Mouse (Mus musculus) kidney, embryonic 15.5 days (tissue): Measurements from ENCODE around the gene Kif19a. TPM values are rescaled to one million over a fixed set of nuclear protein-coding genes. Genes with fewer than 3 reads are reported as not detected.

Experiments
- ATAC-seq: fragments of 200-750 bp; cut with Nextera tagmentation; replicated peaks from 2 replicates; pipeline ENCODE4 v1.8.0; 2017; ENCODE audit warnings: moderate TSS enrichment; ENCODE audit not compliant: low FRiP score
- H3K27ac ChIP-seq: fragments of 300-500 bp; sonication (generic); 2 replicates; pipeline ENCODE4 v1.5.1; 2015; ENCODE audit warnings: mild to moderate bottlenecking, inconsistent platforms
- H3K27me3 ChIP-seq: fragments of 300-500 bp; sonication (generic); 2 replicates; pipeline ENCODE4 v1.6.1; 2015; ENCODE audit warnings: inconsistent platforms
- H3K36me3 ChIP-seq: fragments of 300-500 bp; sonication (generic); 2 replicates; pipeline ENCODE4 v1.6.1; 2015; ENCODE audit warnings: inconsistent platforms
- H3K4me1 ChIP-seq: fragments of 300-500 bp; sonication (generic); 2 replicates; pipeline ENCODE4 v1.6.1; 2015; ENCODE audit warnings: inconsistent platforms
- H3K4me2 ChIP-seq: fragments of 300-500 bp; sonication (generic); 2 replicates; pipeline ENCODE4 v1.6.1; 2015; ENCODE audit warnings: moderate library complexity, mild to moderate bottlenecking, inconsistent platforms
- H3K4me3 ChIP-seq: fragments of 300-500 bp; sonication (generic); replicated peaks from 2 replicates; pipeline ENCODE4 v1.5.1; 2015; ENCODE audit warnings: mild to moderate bottlenecking, inconsistent platforms
- H3K9ac ChIP-seq: fragments of 300-500 bp; sonication (generic); 2 replicates; pipeline ENCODE4 v1.6.1; 2015; ENCODE audit warnings: mild to moderate bottlenecking, inconsistent platforms
- H3K9me3 ChIP-seq: fragments of 300-500 bp; sonication (generic); replicated peaks from 2 replicates; pipeline ENCODE4 v1.6.1; 2016; ENCODE audit warnings: inconsistent platforms
- WGBS: fragments of 180-500 bp; shearing (Covaris S2); methylation state at CpG from one replicate; pipeline ENCODE4 v1.1.7; 2015; ENCODE audit warnings: mixed read lengths; 5-methylcytosine and 5-hydroxymethylcytosine counted together
- polyA plus RNA-seq: library from polyadenylated mRNA; unstranded; fragments of >200 nt; fragmentation: Nextera tagmentation; extraction: Ambion mirVana; gene quantifications from 2 replicates; pipeline ENCODE4 v1.2.1, GENCODE M21; 2015

Kif19a gene
- polyA plus RNA-seq, 1 experiment from 2014 or later: 0.09 TPM

DNA sequence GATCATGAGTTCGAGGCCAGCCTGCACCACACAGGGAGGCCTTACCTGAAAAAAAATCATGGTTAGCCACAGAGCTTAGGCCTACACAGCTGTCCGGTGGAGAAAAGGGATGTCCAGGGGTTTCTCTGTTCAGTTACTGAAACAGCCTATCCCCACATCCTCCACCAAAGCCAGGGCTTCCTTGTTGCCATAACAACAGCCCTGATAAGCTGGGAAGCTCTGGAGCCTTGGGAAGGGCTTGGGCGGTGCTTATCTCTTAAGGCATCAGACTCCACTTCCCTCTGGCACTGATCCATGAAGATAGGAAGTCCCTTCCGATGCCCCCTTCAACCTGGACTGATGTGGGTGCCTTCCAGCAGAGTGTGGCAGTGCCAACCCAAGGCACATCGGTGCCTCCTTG is 68.0 kb downstream of the Kif19a start:
- no peak for ATAC-seq
- WGBS: 62% methylated on average over 5 of the region's 5 CpGs
- Histone ChIP-seq H3K9ac (no peak overlapping the region), H3K27me3 (no peaks in the 10 kb centered on the region), H3K4me1 (peaks cover 59% of the 10 kb centered on the region), H3K36me3 (no peaks in the 10 kb centered on the region), H3K9me3 (no peaks in the 10 kb centered on the region), H3K4me2 (no peak overlapping the region), H3K4me3 (no peak overlapping the region), H3K27ac (no peak overlapping the region)

Other genes starting within 250 kb of the Kif19a start
- gene Rpl38, start 96.9 kb upstream of the Kif19a start, polyA plus RNA-seq: 1,080 and 1,196 TPM in 2 replicates
- 15.2 and 15.8 TPM in 2 replicates for gene Ttyh2, start 90.0 kb upstream of the Kif19a start, polyA plus RNA-seq
- 0.41 and 0.56 TPM in 2 replicates for gene Dnaic2, start 38.0 kb upstream of the Kif19a start, polyA plus RNA-seq
- 1.0 and 1.5 TPM in 2 replicates for gene Btbd17, start 30.6 kb downstream of the Kif19a start, polyA plus RNA-seq
- 0.14 TPM in 1 of 2 replicates, not detected in the other for gene Gpr142, start 33.5 kb downstream of the Kif19a start, polyA plus RNA-seq
- gene Gprc5c, start 85.8 kb downstream of the Kif19a start, polyA plus RNA-seq: 119 TPM in 2 replicates
- 1.7 and 1.8 TPM in 2 replicates for gene Cd300a, start 124.7 kb downstream of the Kif19a start, polyA plus RNA-seq
- 0.25 and 0.31 TPM in 2 replicates for gene Cd300lb, start 169.0 kb downstream of the Kif19a start, polyA plus RNA-seq
- gene Cd300c, start 203.8 kb downstream of the Kif19a start, polyA plus RNA-seq: not detected in 2 replicates
- 0.10 and 0.26 TPM in 2 replicates for gene Cd300ld, start 224.5 kb downstream of the Kif19a start, polyA plus RNA-seq
- gene Cd300c2, start 236.5 kb downstream of the Kif19a start, polyA plus RNA-seq: 2.0 and 2.7 TPM in 2 replicates